ENCODE assay signal across 8 mouse cellular contexts in genomic region chr14:61597968-61598367, GRCm38 (mm10). TPM values are rescaled to one million over a fixed set of nuclear protein-coding genes. Genes with fewer than 3 reads are reported as not detected.
DNase-seq lines count a peak whose midpoint lies in the region; ATAC-seq lines count a peak whose summit lies in the region.

TSS of gene Trim13 (plus strand) at chr14:61598247.

- peak within 1 kb of the TSS; percentile 79 for H3K4me3 ChIP-seq in hindbrain, embryonic 12.5 days
- H3K4me3 ChIP-seq in liver, embryonic 15.5 days (replicated peaks): peak within 1 kb of the TSS; percentile 82

- no peak for ATAC-seq in hindbrain, embryonic 12.5 days (ENCODE audit: low FRiP score)
- no peak for ATAC-seq in liver, embryonic 15.5 days (ENCODE audit: insufficient read depth)

- H3K36me3 ChIP-seq in hindbrain, embryonic 12.5 days: no peaks in the 10 kb centered on the region
- H3K36me3 ChIP-seq in liver, embryonic 15.5 days (replicated peaks): no peaks in the 10 kb centered on the region

- H3K4me2 ChIP-seq in hindbrain, embryonic 12.5 days (replicated peaks): peak within 1 kb of the TSS; percentile 58
- H3K4me2 ChIP-seq in liver, embryonic 15.5 days: peak within 1 kb of the TSS; percentile 87

- no peak within 1 kb of the TSS for H3K9ac ChIP-seq in hindbrain, embryonic 12.5 days
- peak within 1 kb of the TSS; percentile 54 for H3K9ac ChIP-seq in liver, embryonic 15.5 days

- H3K9me3 ChIP-seq in hindbrain, embryonic 12.5 days (replicated peaks): no peaks in the 10 kb centered on the region
- H3K9me3 ChIP-seq in liver, embryonic 15.5 days (replicated peaks): no peaks in the 10 kb centered on the region

- no peaks in the 10 kb centered on the region for H3K27me3 ChIP-seq in hindbrain, embryonic 12.5 days
- H3K27me3 ChIP-seq in liver, embryonic 15.5 days: no peaks in the 10 kb centered on the region

- H3K4me1 ChIP-seq in hindbrain, embryonic 12.5 days: peaks cover 12% of the 10 kb centered on the region
- peaks cover 25% of the 10 kb centered on the region for H3K4me1 ChIP-seq in liver, embryonic 15.5 days (replicated peaks)

- WGBS in hindbrain, embryonic 12.5 days: 40% methylated on average over 5 of the region's 5 CpGs
- WGBS in liver, embryonic 15.5 days (ENCODE audit: insufficient replicate concordance): 30% methylated on average over 5 of the region's 5 CpGs

- no peak for DNase-seq in layer of hippocampus, adult 8-10 months (ENCODE audit: low spot score in 2 of 2)
- no peak for DNase-seq in layer of hippocampus, adult 9-10 months (ENCODE audit: low spot score)
- DNase-seq in c-Kit-positive CD71-negative TER-119-negative erythroid progenitor cells, embryonic 14.5 days (ENCODE audit: low read depth): peak; percentile 32
- peak; percentile 26 for DNase-seq in thymus, postnatal 25 days
- no peak for DNase-seq in right cerebral cortex, adult 2 months (ENCODE audit: low spot score in 2 of 2)
- DNase-seq in Muller cell, postnatal 12 days (ENCODE audit: inconsistent ontology term): no peak

- H3K27ac ChIP-seq in hindbrain, embryonic 12.5 days: no peak within 1 kb of the TSS
- H3K27ac ChIP-seq in liver, embryonic 15.5 days (replicated peaks): peak within 1 kb of the TSS; percentile 61; the same call in 1 of the 2 replicates

RNA-seq across cellular contexts. Expression of gene Trim13, which starts in this region (rescaled TPM):
- total RNA-seq in layer of hippocampus, adult 8-10 months (2022): 10 to 100 TPM; 11.3 to 15.1 (median 14.5) TPM
- 40.5 and 49.5 TPM in 2 replicates for polyA plus RNA-seq in hindbrain, embryonic 12.5 days (2016; fragmentation: Nextera tagmentation; extraction: Ambion mirVana)
- 3.4 and 3.7 TPM in 2 replicates for polyA plus RNA-seq in liver, embryonic 15.5 days (2015; fragmentation: Nextera tagmentation; extraction: Ambion mirVana)

Comparison
In these comparisons a context has a peak if more than half of its experiments do, and no peak if none do; other contexts are left out.
1. DNase-seq: peak in c-Kit-positive CD71-negative TER-119-negative erythroid progenitor cells, embryonic 14.5 days (single experiment) and thymus, postnatal 25 days (single experiment); none in layer of hippocampus, adult 8-10 months (0 of 2), layer of hippocampus, adult 9-10 months (single experiment), right cerebral cortex, adult 2 months (0 of 2) and Muller cell, postnatal 12 days (single experiment).